Mouse (Mus musculus): ENCODE results near the gene Edc3. TPM values are rescaled to one million over a fixed set of nuclear protein-coding genes. Genes with fewer than 3 reads are reported as not detected.

The Edc3 gene
- polyA plus RNA-seq, 1 experiment from 2014 or later = 17.0 TPM

DNA sequence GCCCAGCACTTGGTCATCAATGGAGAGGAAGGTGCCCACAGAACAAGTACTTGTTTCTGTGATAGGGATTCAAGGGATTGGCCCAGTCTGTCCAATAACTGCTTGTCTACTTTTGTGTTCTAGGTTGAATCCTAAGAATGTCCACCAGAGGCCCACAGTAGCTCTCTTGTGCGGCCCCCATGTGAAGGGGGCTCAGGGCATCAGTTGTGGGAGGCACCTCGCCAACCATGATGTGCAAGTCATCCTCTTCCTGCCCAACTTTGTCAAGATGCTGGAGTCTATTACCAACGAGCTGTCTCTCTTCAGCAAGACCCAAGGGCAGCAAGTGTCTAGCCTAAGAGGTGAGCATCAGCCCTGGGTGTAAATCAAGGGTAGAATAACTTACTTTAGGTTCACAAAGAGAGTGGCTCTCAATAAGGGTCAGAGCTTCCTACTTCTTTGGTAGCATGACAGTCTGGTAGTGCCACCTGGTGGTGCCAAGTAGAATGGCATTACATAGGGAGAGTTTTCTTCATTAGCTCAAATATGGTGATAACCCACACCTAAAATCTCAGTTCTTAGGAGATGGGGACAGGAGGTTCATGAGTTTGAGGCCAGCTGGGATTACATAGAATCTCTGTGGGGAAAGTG, 36.2 kb downstream of the Edc3 start:
- H3K36me3 ChIP-seq (ENCODE audit: control insufficient read depth, insufficient read depth) = peaks cover 59% of the 10 kb centered on the region
- H3K4me1 ChIP-seq (ENCODE audit: control insufficient read depth, low read depth, low read length) = no peaks in the 10 kb centered on the region
- 43% methylated on average over 3 of the region's 3 CpGs for WGBS (ENCODE audit: insufficient replicate concordance)
- no peak for ATAC-seq (ENCODE audit: low read depth)
- no peaks in the 10 kb centered on the region for H3K27me3 ChIP-seq (ENCODE audit: control insufficient read depth, insufficient read depth, low read depth, low read length)
- no peak overlapping the region for H3K4me3 ChIP-seq (ENCODE audit: low read depth, low read length)
- no peaks in the 10 kb centered on the region for H3K9me3 ChIP-seq (replicated peaks; ENCODE audit: control insufficient read depth, low read length)
- H3K27ac ChIP-seq (ENCODE audit: low read length) = no peak overlapping the region
- no peak overlapping the region for H3K9ac ChIP-seq (ENCODE audit: low read depth, low read length)
- no peak overlapping the region for H3K4me2 ChIP-seq (ENCODE audit: low read depth, low read length)

DNA sequence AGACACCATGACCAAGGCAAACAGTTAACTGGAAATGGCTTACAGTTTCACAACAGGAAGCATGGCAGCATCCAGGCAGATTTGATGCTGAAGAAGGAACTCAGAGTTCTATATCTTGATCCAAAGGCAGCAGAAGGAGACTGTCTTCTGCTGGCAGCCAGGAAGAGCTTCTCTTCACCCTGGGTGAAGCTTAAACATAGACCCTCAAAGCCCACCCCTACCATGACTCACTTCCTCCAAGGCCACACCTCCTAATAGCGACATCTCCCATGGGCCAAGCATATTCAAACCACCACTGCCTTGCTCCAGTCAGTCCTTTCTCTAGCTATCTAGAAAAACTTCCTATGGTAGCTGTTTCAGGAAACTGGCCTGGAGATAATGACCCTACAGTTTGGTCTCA, 38.7 kb downstream of the Edc3 start:
- WGBS (ENCODE audit: insufficient replicate concordance) = 65% methylated on average over 1 of the region's 1 CpGs
- Histone ChIP-seq H3K36me3 (ENCODE audit: control insufficient read depth, insufficient read depth) (peaks cover 78% of the 10 kb centered on the region), H3K4me2 (ENCODE audit: low read depth, low read length) (no peak overlapping the region), H3K9ac (ENCODE audit: low read depth, low read length) (no peak overlapping the region), H3K9me3 (replicated peaks; ENCODE audit: control insufficient read depth, low read length) (no peaks in the 10 kb centered on the region), H3K4me3 (ENCODE audit: low read depth, low read length) (no peak overlapping the region), H3K27ac (ENCODE audit: low read length) (no peak overlapping the region), H3K27me3 (ENCODE audit: control insufficient read depth, insufficient read depth, low read depth, low read length) (no peaks in the 10 kb centered on the region), H3K4me1 (ENCODE audit: control insufficient read depth, low read depth, low read length) (no peaks in the 10 kb centered on the region)
- ATAC-seq (ENCODE audit: low read depth) = no peak

DNA sequence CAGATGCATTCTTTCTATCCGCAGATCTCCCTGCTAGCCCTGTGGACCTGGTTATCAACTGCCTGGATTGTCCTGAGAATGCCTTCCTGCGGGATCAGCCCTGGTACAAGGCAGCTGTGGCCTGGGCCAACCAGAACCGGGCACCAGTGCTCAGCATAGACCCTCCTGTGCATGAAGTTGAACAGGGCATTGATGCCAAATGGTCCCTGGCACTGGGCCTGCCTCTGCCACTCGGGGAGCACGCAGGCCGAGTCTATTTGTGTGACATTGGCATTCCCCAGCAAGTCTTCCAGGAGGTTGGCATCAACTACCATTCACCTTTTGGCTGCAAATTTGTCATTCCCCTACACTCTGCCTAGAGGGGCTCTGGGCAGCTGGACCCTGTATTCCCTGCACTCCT, 39.8 kb downstream of the Edc3 start:
- Histone ChIP-seq H3K27ac (ENCODE audit: low read length) (no peak overlapping the region), H3K4me1 (ENCODE audit: control insufficient read depth, low read depth, low read length) (no peaks in the 10 kb centered on the region), H3K4me2 (ENCODE audit: low read depth, low read length) (no peak overlapping the region), H3K9ac (ENCODE audit: low read depth, low read length) (no peak overlapping the region), H3K27me3 (ENCODE audit: control insufficient read depth, insufficient read depth, low read depth, low read length) (no peaks in the 10 kb centered on the region), H3K9me3 (replicated peaks; ENCODE audit: control insufficient read depth, low read length) (no peaks in the 10 kb centered on the region), H3K4me3 (ENCODE audit: low read depth, low read length) (no peak overlapping the region), H3K36me3 (ENCODE audit: control insufficient read depth, insufficient read depth) (peaks cover 85% of the 10 kb centered on the region)
- ATAC-seq (ENCODE audit: low read depth) = no peak
- WGBS (ENCODE audit: insufficient replicate concordance) = 93% methylated on average over 6 of the region's 6 CpGs

DNA sequence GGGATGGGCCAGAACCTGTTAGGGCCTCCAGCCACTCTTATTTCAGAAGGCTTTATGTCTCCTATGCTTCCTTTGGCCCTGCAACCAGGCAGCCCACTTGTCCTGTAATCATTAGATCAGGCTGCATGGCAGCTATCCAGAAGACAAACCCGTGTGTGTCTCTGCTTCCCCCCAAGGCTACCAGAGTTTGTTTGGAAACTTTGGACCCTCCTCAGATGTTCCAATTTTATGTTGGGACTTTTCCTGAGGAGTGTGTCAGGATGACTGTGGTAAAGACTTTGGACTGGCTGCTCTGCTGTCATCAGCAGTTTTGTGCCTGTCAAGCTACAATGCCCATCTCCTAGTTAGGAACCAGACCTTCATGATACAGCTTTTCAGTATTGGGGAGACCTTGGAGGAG, 40.5 kb downstream of the Edc3 start:
- Histone ChIP-seq H3K4me2 (ENCODE audit: low read depth, low read length) (no peak overlapping the region), H3K4me3 (ENCODE audit: low read depth, low read length) (no peak overlapping the region), H3K36me3 (ENCODE audit: control insufficient read depth, insufficient read depth) (peaks cover 88% of the 10 kb centered on the region), H3K27ac (ENCODE audit: low read length) (no peak overlapping the region), H3K27me3 (ENCODE audit: control insufficient read depth, insufficient read depth, low read depth, low read length) (no peaks in the 10 kb centered on the region), H3K9me3 (replicated peaks; ENCODE audit: control insufficient read depth, low read length) (no peaks in the 10 kb centered on the region), H3K9ac (ENCODE audit: low read depth, low read length) (no peak overlapping the region), H3K4me1 (ENCODE audit: control insufficient read depth, low read depth, low read length) (no peaks in the 10 kb centered on the region)
- 50% methylated on average over 1 of the region's 1 CpGs for WGBS (ENCODE audit: insufficient replicate concordance)
- no peak for ATAC-seq (ENCODE audit: low read depth)

DNA sequence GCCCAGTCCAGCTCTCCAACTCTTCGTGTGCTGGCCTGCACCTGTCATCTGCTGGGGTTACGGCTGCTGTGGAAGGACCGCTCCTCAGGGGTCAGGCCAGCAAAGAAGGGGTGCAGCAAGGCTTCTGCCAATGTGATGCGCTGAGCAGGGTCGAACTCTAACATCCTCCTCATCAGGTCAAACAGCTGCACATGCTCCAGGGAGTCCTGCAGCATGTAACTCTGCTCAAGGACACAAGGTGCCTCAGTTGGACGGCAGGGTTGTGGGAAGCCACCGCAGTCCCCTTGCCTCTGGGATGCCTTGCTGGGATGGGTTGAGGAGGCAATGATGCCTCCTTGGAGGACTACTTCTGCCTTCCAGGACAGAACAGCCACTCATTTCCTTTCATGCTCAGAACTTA, 42.6 kb downstream of the Edc3 start:
- WGBS (ENCODE audit: insufficient replicate concordance) = 86% methylated on average over 7 of the region's 7 CpGs
- Histone ChIP-seq H3K27ac (ENCODE audit: low read length) (no peak overlapping the region), H3K4me2 (ENCODE audit: low read depth, low read length) (no peak overlapping the region), H3K4me1 (ENCODE audit: control insufficient read depth, low read depth, low read length) (no peaks in the 10 kb centered on the region), H3K36me3 (ENCODE audit: control insufficient read depth, insufficient read depth) (peaks cover 98% of the 10 kb centered on the region), H3K27me3 (ENCODE audit: control insufficient read depth, insufficient read depth, low read depth, low read length) (no peaks in the 10 kb centered on the region), H3K9ac (ENCODE audit: low read depth, low read length) (no peak overlapping the region), H3K9me3 (replicated peaks; ENCODE audit: control insufficient read depth, low read length) (no peaks in the 10 kb centered on the region), H3K4me3 (ENCODE audit: low read depth, low read length) (no peak overlapping the region)
- ATAC-seq (ENCODE audit: low read depth) = no peak

DNA sequence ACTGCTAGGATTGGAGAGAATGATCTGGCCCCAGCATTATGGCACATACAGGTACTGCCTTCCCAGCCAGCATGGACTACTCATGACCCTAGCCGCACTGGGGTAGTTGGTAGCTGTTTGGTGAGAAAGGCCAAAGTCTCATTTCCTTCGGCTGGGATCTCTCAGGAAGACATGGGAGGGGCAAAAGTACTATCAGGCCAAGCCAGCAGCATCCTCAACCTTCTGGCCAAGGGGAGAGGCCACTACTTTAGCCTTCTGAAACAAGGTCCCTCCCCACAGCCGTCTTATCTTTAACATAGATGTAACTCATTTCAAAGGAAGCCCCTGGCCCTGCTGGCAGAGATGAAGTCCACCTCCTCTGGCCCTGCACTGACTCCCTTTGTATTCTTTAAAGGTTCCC, 49.2 kb downstream of the Edc3 start:
- H3K36me3 ChIP-seq (ENCODE audit: control insufficient read depth, insufficient read depth) = peaks cover 92% of the 10 kb centered on the region
- ATAC-seq (ENCODE audit: low read depth) = peak; percentile 78
- peak overlapping the region; percentile 35 for H3K4me3 ChIP-seq (ENCODE audit: low read depth, low read length)
- no peaks in the 10 kb centered on the region for H3K9me3 ChIP-seq (replicated peaks; ENCODE audit: control insufficient read depth, low read length)
- 14% methylated on average over 3 of the region's 3 CpGs for WGBS (ENCODE audit: insufficient replicate concordance)
- H3K27ac ChIP-seq (ENCODE audit: low read length) = peak overlapping the region; percentile 78
- peak overlapping the region; percentile 13 for H3K9ac ChIP-seq (ENCODE audit: low read depth, low read length)
- peaks cover 58% of the 10 kb centered on the region for H3K4me1 ChIP-seq (ENCODE audit: control insufficient read depth, low read depth, low read length)
- no peaks in the 10 kb centered on the region for H3K27me3 ChIP-seq (ENCODE audit: control insufficient read depth, insufficient read depth, low read depth, low read length)
- H3K4me2 ChIP-seq (ENCODE audit: low read depth, low read length) = peak overlapping the region; percentile 58

DNA sequence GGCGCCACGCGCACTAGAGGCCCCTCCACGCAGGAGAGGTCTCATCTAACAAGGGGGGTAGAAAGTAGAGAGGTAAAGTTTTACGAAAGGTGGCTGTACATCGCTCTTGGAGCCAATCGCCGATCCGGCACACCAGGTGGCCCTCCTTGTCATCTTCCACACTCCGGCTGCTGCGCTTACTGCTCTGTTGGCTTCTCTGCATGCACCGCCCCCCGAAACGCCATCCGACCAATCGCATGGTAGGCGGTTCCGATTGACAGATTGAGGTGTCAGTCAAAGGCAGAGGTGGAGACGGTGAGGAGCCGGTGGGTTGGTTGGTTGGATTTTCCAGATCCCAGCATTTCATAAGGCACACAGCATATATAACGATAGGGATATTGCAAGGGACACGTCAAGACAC, 50.2 kb downstream of the Edc3 start:
- WGBS (ENCODE audit: insufficient replicate concordance) = 88% methylated on average over 22 of the region's 22 CpGs
- peak overlapping the region; percentile 78 for H3K27ac ChIP-seq (ENCODE audit: low read length)
- H3K36me3 ChIP-seq (ENCODE audit: control insufficient read depth, insufficient read depth) = peaks cover 82% of the 10 kb centered on the region

DNA sequence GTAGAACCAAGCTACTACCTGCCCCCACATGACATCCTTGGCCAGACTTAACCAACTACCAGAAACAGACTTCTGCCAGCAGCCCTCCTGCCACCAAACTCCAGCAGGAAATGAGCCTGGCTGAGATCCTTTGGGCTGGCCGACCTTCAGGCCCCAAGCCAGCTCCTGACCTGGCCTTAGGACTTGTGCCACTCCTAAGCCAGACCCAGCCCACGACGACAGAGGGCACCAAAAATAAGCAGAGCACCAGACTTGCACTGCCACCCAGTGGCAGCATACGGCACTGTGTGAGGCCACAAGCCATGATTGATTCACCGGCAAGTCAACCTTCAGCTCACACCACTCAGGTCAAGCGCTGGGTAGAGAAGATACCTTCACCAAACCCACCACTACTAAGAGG, 50.9 kb downstream of the Edc3 start:
- Histone ChIP-seq H3K27ac (ENCODE audit: low read length) (peak overlapping the region; percentile 75), H3K4me3 (ENCODE audit: low read depth, low read length) (peak overlapping the region; percentile 34), H3K36me3 (ENCODE audit: control insufficient read depth, insufficient read depth) (peaks cover 75% of the 10 kb centered on the region), H3K27me3 (ENCODE audit: control insufficient read depth, insufficient read depth, low read depth, low read length) (no peaks in the 10 kb centered on the region), H3K4me2 (ENCODE audit: low read depth, low read length) (peak overlapping the region; percentile 58), H3K9me3 (replicated peaks; ENCODE audit: control insufficient read depth, low read length) (no peaks in the 10 kb centered on the region), H3K9ac (ENCODE audit: low read depth, low read length) (peak overlapping the region; percentile 47), H3K4me1 (ENCODE audit: control insufficient read depth, low read depth, low read length) (peaks cover 72% of the 10 kb centered on the region)
- WGBS (ENCODE audit: insufficient replicate concordance) = 21% methylated on average over 6 of the region's 6 CpGs
- peak; percentile 38 for ATAC-seq (ENCODE audit: low read depth)

More for the DNA sequence above, 50.2 kb downstream of the Edc3 start:
- peak overlapping the region; percentile 13 for H3K9ac ChIP-seq (ENCODE audit: low read depth, low read length)
- peak overlapping the region; percentile 58 for H3K4me2 ChIP-seq (ENCODE audit: low read depth, low read length)
- H3K4me3 ChIP-seq (ENCODE audit: low read depth, low read length) = peak overlapping the region; percentile 35
- H3K27me3 ChIP-seq (ENCODE audit: control insufficient read depth, insufficient read depth, low read depth, low read length) = no peaks in the 10 kb centered on the region
- no peak for ATAC-seq (ENCODE audit: low read depth)
- H3K4me1 ChIP-seq (ENCODE audit: control insufficient read depth, low read depth, low read length) = peaks cover 67% of the 10 kb centered on the region
- no peaks in the 10 kb centered on the region for H3K9me3 ChIP-seq (replicated peaks; ENCODE audit: control insufficient read depth, low read length)

DNA sequence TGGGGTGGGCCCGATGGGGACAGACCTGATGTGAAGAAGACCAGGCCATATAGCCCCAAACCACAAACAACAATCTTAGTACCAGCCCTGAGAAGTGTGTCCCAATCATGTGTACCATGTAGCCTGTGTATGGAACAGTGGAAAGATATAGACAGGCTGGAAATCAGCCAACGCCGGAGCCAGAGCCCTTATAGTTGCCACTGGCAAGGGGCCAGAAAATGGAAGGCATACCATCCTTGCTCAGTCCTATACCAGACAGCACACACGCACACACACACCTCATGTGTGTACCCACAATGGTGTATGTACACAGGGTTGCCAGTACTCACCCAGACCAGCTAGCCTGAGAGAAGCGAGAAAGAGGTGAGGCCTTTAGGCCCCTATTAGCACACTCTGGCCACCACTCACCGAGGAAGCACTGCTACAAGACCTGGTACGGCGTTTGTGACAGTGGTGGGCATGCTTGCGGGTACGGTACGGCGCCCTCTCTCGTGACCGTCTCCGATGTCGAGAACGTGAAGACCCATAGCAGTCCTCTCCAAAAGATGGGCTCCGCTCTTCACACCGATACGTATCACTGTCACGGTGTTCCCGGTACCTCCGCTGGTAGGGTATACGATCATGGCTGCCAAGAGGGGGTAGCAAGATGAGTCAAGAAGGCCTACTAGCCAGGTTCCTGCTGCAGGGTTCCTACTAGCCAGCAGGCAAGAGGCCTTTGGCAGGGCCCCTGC, 52.2 kb downstream of the Edc3 start:
- peaks cover 62% of the 10 kb centered on the region for H3K36me3 ChIP-seq (ENCODE audit: control insufficient read depth, insufficient read depth)
- H3K4me3 ChIP-seq (ENCODE audit: low read depth, low read length) = no peak overlapping the region
- 95% methylated on average over 24 of the region's 24 CpGs for WGBS (ENCODE audit: insufficient replicate concordance)
- H3K9me3 ChIP-seq (replicated peaks; ENCODE audit: control insufficient read depth, low read length) = no peaks in the 10 kb centered on the region
- peak overlapping the region; percentile 7; the same call in 1 of the 2 replicates for H3K9ac ChIP-seq (ENCODE audit: low read depth, low read length)
- peak overlapping the region; percentile 58 for H3K4me2 ChIP-seq (ENCODE audit: low read depth, low read length)
- H3K4me1 ChIP-seq (ENCODE audit: control insufficient read depth, low read depth, low read length) = peaks cover 72% of the 10 kb centered on the region
- no peak for ATAC-seq (ENCODE audit: low read depth)
- no peaks in the 10 kb centered on the region for H3K27me3 ChIP-seq (ENCODE audit: control insufficient read depth, insufficient read depth, low read depth, low read length)
- H3K27ac ChIP-seq (ENCODE audit: low read length) = peak overlapping the region; percentile 97

Data from liver, embryonic 16.5 days (tissue).